Mouse (Mus musculus) lung, postnatal 0 days (tissue): ENCODE measurements at regions not wholly inside any gene's neighbourhood (a gene's known extent, or its start where the extent isn't known, plus 50 kb on each side); places are given as distances from the start of the nearest gene placed in this dataset.

Experiments used
- ATAC-seq: fragments of 200-750 bp; cut with Nextera tagmentation; 2 replicates; pipeline ENCODE4 v1.8.0; 2017; ENCODE audit warnings: moderate library complexity
- DNase-seq: peaks from one replicate; pipeline ENCODE4 v3.0.0-alpha.2; 2016; ENCODE audit warnings: low spot score
- H3K27ac ChIP-seq: fragments of 300-500 bp; sonication (generic); 2 replicates; pipeline ENCODE4 v1.5.1; 2014; ENCODE audit warnings: antibody characterized with exemption, mild to moderate bottlenecking, low read length, mixed read lengths
- H3K27me3 ChIP-seq: fragments of 300-500 bp; sonication (generic); replicated peaks from 2 replicates; pipeline ENCODE4 v1.6.1; 2014; ENCODE audit warnings: low read length, mixed read lengths; ENCODE audit not compliant: insufficient read depth
- H3K36me3 ChIP-seq: fragments of 300-500 bp; sonication (generic); 2 replicates; pipeline ENCODE4 v1.6.1; 2014; ENCODE audit warnings: low read length, mixed read lengths; ENCODE audit not compliant: insufficient read depth
- H3K4me1 ChIP-seq: fragments of 300-500 bp; sonication (generic); 2 replicates; pipeline ENCODE4 v1.6.1; 2014; ENCODE audit warnings: antibody characterized with exemption, low read depth, low read length, mixed read lengths; ENCODE audit not compliant: insufficient read depth
- H3K4me2 ChIP-seq: fragments of 300-500 bp; sonication (generic); replicated peaks from 2 replicates; pipeline ENCODE4 v1.6.1; 2014; ENCODE audit warnings: low read depth, mild to moderate bottlenecking, low read length, moderate library complexity, mixed read lengths
- H3K4me3 ChIP-seq: fragments of 300-500 bp; sonication (generic); 2 replicates; pipeline ENCODE4 v1.5.1; 2014; ENCODE audit warnings: low read depth, low read length
- H3K9ac ChIP-seq: fragments of 300-500 bp; sonication (generic); replicated peaks from 2 replicates; pipeline ENCODE4 v1.6.1; 2014; ENCODE audit warnings: low read depth, mild to moderate bottlenecking
- H3K9me3 ChIP-seq: fragments of 300-500 bp; sonication (generic); 2 replicates; pipeline ENCODE4 v1.6.1; 2016; ENCODE audit warnings: low read length, mixed read lengths
- CTCF ChIP-seq: IDR thresholded peaks from 2 replicates; pipeline ENCODE4 v1.5.1; 2016; ENCODE audit warnings: antibody characterized with exemption, mild to moderate bottlenecking
- EP300 ChIP-seq: IDR thresholded peaks from 2 replicates; pipeline ENCODE4 v1.6.1; 2016; ENCODE audit warnings: antibody characterized with exemption, mild to moderate bottlenecking, control low read depth
- WGBS: fragments of 180-500 bp; shearing (Covaris S2); extraction: QIAGEN DNeasy Blood & Tissue Kit; methylation state at CpG from one replicate; pipeline ENCODE4 v1.1.7; 2014; 5-methylcytosine and 5-hydroxymethylcytosine counted together

- DNase-seq (no peak), ATAC-seq (no peak)
- H3K36me3 ChIP-seq: no peaks in the 10 kb centered on the region
- H3K4me2 ChIP-seq: no peak overlapping the region
- 79% methylated on average over 3 of the region's 3 CpGs for WGBS
- H3K4me3 ChIP-seq: no peak overlapping the region
- no peak overlapping the region for H3K9ac ChIP-seq
- H3K27me3 ChIP-seq: no peaks in the 10 kb centered on the region
- TF ChIP-seq EP300 (no peak), CTCF (no peak)
- H3K4me1 ChIP-seq: no peaks in the 10 kb centered on the region
- no peaks in the 10 kb centered on the region for H3K9me3 ChIP-seq
- H3K27ac ChIP-seq: no peak overlapping the region
These were observed 142.0 kb upstream of the Tyrp1 start for GRCm38 (mm10) chr4:80691774-80692485.

GRCm38 (mm10) chr4:80712698-80713097 lies 121.2 kb upstream of the Tyrp1 start:
- no peak for DNase-seq
- TF ChIP-seq EP300 (no peak), CTCF (no peak)
- no peak for ATAC-seq
- Histone ChIP-seq H3K9ac (no peak overlapping the region), H3K27me3 (no peaks in the 10 kb centered on the region), H3K27ac (no peak overlapping the region), H3K4me2 (no peak overlapping the region), H3K36me3 (no peaks in the 10 kb centered on the region), H3K4me1 (no peaks in the 10 kb centered on the region), H3K9me3 (no peaks in the 10 kb centered on the region), H3K4me3 (no peak overlapping the region)
- WGBS: 79% methylated on average over 2 of the region's 2 CpGs

- H3K4me1 ChIP-seq: no peaks in the 10 kb centered on the region
- TF ChIP-seq CTCF (no peak), EP300 (no peak)
- WGBS: 40% methylated on average over 1 of the region's 1 CpGs
- H3K9ac ChIP-seq: no peak overlapping the region
- H3K27ac ChIP-seq: no peak overlapping the region
- H3K36me3 ChIP-seq: no peaks in the 10 kb centered on the region
- no peak for ATAC-seq
- no peak for DNase-seq
- H3K27me3 ChIP-seq: no peaks in the 10 kb centered on the region
- H3K4me2 ChIP-seq: no peak overlapping the region
- H3K9me3 ChIP-seq: no peaks in the 10 kb centered on the region
- H3K4me3 ChIP-seq: no peak overlapping the region
These were observed 88.8 kb upstream of the Tyrp1 start for GRCm38 (mm10) chr4:80744975-80745734.

GRCm38 (mm10) chr4:80752259-80752658 lies 81.7 kb upstream of the Tyrp1 start:
- H3K9ac ChIP-seq: no peak overlapping the region
- no peak overlapping the region for H3K27ac ChIP-seq
- no peaks in the 10 kb centered on the region for H3K9me3 ChIP-seq
- WGBS: 60% methylated on average over 6 of the region's 6 CpGs
- DNase-seq: no peak
- H3K4me3 ChIP-seq: no peak overlapping the region
- no peaks in the 10 kb centered on the region for H3K27me3 ChIP-seq
- no peaks in the 10 kb centered on the region for H3K36me3 ChIP-seq
- ATAC-seq: no peak
- no peaks in the 10 kb centered on the region for H3K4me1 ChIP-seq
- H3K4me2 ChIP-seq: no peak overlapping the region
- TF ChIP-seq EP300 (no peak), CTCF (no peak)

GRCm38 (mm10) chr4:80756114-80756513 lies 77.8 kb upstream of the Tyrp1 start:
- H3K4me3 ChIP-seq: no peak overlapping the region
- no peak overlapping the region for H3K27ac ChIP-seq
- no peaks in the 10 kb centered on the region for H3K36me3 ChIP-seq
- WGBS: 75% methylated on average over 2 of the region's 2 CpGs
- no peak overlapping the region for H3K4me2 ChIP-seq
- ATAC-seq: no peak
- no peak overlapping the region for H3K9ac ChIP-seq
- no peaks in the 10 kb centered on the region for H3K9me3 ChIP-seq
- no peaks in the 10 kb centered on the region for H3K27me3 ChIP-seq
- DNase-seq: no peak
- TF ChIP-seq CTCF (no peak), EP300 (no peak)
- no peaks in the 10 kb centered on the region for H3K4me1 ChIP-seq

GRCm38 (mm10) chr4:80764024-80764423 lies 69.9 kb upstream of the Tyrp1 start:
- ATAC-seq: no peak
- no peaks in the 10 kb centered on the region for H3K27me3 ChIP-seq
- whole genome bisulfite sequencing: 79% methylated on average over 3 of the region's 3 CpGs

More at GRCm38 (mm10) chr4:80764024-80764423, 69.9 kb upstream of the Tyrp1 start:
- Histone ChIP-seq H3K9me3 (no peaks in the 10 kb centered on the region), H3K4me2 (no peak overlapping the region), H3K4me3 (no peak overlapping the region), H3K4me1 (no peaks in the 10 kb centered on the region), H3K9ac (no peak overlapping the region), H3K36me3 (no peaks in the 10 kb centered on the region), H3K27ac (no peak overlapping the region)
- no peak for TF ChIP-seq CTCF
- DNase-seq: no peak
